Mouse (Mus musculus): Measurements from ENCODE around the gene Stk32b.
A peak's percentile ranks its signal among the peaks of the same experiment; 100 is the strongest.

Gene Stk32b

DNA sequence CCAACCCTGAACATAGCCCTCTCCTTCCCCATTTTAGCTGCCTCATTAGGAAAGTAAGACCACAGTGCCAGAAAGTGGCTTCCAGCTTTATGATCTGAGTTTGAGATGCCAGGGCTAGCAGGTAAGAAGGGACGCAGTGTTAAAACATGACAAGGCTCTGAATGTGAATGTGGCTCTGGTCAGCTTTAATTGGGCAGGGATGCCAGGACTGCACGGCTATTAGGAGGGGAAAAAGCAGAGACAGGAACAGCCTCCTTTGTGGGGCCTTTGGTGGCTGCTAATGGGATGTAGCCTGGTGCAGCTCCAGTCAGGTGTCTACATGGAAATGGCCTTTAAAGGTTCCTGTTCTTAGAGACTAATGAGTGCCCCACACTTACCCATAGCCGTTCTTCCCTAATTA, 52.0 kb downstream of the Stk32b start:
- DNase-seq (ENCODE audit: low read depth, low spot score), result no peak

DNA sequence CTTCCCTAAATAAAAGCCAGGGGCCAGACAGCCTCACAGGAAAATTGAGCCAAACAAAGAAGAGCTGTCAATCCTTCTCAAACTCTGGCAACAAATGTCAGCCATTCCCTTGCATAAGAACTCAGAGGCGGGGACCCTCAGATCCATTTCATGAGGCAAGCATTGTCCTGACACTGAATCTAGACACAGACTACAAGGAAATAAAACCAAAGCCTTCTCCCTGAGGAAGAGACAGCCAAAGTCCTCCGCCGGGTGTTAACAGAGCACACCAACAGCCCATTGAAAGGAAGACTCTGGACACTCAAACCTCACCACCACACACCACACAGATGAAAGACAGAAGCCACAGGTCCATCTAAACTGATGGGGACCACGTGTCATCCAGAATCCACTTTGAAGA, 57.8 kb downstream of the Stk32b start:
- DNase-seq (ENCODE audit: low read depth, low spot score), result no peak

DNA sequence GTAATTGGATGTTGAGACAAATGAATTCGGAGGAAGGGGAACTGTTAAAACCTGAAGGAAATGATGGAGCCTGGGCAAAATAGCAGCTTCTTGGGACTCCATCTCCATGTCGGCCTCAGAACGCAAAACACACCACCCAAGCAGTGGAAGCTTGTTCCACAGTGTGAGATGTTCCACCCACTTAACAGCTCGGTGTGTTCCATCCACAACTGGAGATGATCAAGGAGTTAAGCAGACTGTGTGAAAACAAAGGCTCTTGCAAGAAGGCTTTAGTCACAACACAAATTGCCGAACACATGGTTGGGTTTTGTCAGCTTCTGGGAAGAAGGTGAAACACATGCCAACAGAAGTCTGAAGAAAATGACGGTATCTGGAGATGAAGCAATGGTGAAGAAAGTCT, 59.2 kb downstream of the Stk32b start:
- DNase-seq (ENCODE audit: low read depth, low spot score), result no peak

DNA sequence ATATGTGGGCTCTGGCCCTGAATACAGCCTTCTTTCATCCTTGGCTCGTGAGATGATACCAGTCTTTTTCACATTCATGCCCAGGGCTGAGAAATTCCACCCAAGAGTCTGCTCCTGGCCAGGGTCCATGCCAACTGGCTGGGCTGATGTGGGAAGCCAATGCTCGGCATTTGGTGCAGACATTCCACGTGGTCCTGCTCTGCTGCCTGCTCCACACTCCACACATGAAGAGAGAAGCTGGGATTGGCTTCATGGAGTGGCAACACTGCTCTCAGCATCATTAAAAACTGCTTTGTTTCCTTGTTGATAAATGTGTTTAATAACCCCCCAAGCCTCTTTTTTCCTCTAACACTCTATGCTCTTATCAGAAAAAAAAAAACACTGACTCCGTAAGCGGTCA, 61.8 kb downstream of the Stk32b start:
- DNase-seq (ENCODE audit: low read depth, low spot score), result no peak

DNA sequence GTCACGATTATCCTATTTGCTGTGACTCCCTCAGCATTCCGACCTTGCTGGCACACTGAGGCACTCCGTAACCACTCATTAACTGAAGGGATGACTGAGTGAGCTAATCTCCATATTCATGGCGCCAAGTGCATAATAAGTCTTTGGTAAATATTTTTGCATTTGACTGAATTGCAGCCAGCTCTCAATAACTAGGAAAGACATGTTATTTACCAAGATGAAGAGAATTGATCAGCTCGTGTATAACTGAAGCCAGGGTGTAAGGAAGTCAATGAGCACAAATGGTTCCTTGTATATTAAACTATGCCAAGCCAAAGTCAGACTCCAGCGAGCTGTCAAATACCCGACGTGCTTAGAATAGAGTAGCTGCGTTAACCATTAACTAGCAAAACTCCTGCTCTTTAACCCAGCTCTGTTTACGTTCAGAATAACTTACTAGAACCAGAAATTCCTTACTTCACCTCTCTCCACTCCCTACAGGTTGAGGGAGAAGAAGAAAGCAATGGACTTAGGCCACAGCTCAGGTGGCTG, 66.2 kb downstream of the Stk32b start:
- DNase-seq (ENCODE audit: low read depth, low spot score), result no peak

DNA sequence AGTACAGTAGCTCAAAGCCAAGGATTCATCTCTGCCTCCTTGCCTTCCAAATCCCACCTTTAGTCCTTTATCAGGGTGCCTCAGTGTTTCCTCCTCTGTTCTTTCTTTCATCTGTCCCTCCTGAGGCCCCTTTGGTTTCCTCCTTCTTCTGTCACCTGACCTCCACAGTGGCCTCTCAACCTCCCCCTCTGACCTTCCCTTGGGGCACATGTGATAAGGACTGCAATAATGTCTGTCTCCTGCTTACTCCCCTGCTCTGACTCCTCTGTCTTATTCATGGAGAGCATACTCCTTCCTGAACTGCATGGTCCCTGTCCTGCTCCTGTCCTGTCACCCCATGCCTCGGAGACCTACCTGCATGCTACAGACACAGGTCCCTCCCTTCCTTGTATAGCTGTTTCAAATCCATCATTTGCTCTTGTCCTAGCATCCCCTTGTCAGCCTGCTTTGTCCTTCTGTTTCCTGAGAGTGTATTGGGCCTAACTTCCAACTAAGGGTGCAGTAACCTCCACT, 66.8 kb downstream of the Stk32b start:
- DNase-seq (ENCODE audit: low read depth, low spot score), result no peak

DNA sequence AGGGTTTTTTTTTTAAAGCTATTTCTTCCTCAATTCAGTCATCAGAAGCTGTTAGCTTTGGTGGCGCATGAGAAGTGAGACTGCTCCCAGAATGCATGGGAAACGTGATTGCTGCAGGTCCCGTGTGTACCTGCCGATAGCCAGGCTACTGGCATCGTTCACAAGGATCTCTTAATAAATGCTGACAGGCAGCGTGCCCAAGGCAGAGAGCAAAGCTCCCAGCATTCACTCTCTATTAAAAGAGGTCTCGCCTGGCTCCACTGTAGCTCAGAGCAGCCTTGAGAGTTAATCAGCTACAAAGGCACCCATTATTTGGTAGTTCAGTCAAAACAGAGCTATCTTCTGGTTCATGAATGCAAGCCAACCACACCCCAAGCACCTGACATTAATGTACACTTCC, 72.9 kb downstream of the Stk32b start:
- no peak for DNase-seq (ENCODE audit: low read depth, low spot score)

DNA sequence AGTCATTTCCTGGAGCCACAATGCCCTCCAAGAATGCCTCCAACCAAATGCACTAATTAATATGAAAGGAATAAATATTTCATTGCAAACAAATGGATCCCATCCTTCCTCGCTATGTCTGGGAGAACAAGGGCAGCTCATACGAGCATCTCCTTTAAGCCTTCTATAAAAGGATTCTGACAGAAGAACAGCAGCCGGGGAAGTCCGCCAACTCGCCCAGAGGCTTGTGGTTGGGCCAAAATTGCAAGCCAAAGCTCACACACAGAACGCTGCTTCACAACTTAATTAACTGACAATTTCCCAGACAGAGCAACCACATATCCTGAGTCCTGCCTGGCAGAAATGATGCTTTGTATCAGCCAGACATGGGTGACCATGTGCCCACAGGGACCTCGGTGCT, 74.5 kb downstream of the Stk32b start:
- no peak for DNase-seq (ENCODE audit: low read depth, low spot score)

DNA sequence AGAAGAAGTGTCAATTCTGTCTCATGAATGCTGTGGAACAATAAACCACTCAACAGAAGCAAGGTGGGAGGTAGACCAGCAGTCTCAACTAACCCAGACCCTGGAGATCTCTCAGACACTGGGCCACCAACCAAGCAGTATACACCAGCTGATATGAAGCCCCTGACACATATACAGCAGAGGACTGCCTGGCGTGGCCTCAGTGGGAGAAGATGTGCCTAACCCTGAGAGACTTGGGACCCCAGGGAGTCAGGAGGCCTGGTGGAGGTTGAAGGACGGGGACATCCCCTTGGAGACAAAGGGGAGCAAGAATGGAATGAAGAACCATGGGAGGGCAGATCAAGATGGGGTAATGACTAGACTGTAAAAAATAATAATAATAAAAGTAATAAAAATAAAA, 82.2 kb downstream of the Stk32b start:
- no peak for DNase-seq (ENCODE audit: low read depth, low spot score)

DNA sequence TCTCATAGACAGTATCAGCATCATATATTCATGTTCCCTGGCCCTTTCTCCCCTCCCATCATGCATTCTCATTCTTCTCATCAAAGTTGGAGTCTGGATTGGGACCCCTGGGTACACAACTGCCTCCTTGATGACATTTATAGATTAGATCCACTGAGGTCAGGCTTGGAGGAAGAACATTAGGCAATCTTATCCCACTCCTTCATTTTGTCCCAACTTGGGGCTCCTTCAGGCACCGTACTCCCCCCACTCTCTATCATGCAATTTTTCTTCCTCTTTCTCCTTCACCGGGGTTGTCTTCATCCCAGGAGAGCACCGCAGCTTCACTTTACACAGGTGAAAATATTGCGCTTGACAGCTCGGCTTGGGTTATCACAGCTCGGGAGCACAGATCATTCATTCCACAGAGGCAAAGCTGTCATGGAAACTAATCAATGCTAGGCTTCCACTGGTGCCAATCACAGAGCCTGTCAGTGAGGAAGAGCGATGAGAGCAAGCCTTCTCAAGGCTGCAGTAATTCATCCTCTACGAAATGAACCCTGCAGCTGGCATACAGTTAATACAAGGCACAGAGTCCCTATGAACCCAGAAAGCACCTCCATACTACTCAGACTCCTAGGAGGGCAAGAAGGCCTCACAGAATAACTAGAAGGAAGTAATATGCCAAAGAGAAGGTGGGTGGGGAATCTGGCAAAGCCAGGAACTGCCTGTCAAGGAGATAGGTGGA, 89.4 kb downstream of the Stk32b start:
- DNase-seq (ENCODE audit: low read depth, low spot score), result no peak

DNA sequence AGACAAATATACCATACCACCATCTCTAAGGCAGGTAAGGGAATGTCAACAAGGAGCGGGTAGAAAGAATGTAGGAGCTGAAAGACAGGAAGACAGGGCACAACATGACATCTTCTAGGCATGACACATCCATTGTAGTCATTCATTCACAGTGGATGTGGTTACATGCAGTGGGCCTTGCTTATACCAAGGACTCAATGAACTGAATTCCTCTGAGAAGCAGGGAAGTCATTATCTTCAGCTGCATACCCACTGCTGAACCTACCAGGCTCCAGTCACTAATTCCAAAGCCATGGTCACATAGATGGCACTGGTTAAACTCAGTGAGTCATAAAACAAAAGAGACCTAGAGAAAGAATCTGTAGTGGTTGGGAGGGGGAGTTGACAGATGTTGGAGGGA, 105.1 kb downstream of the Stk32b start:
- DNase-seq (ENCODE audit: low read depth, low spot score), result no peak

DNA sequence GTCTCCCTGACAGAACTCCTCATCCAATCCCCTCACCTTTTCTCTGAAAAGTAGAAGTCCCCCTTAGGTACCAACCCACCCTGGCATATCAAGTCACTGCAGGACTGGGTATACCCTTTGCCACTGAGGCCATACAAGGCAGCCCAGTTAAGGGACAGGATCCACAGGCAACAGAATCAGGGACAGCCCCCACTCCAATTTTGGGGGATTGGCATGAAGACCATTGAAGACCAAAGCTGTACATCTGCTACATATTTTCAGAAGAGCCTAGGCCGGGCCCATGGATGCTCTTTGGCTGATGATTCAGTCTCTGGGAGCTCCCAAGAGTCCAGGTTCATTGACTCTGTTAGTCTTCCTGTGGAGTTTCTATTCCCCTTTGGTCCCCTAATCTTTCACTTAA, 117.4 kb downstream of the Stk32b start:
- no peak for DNase-seq (ENCODE audit: low read depth, low spot score)

DNA sequence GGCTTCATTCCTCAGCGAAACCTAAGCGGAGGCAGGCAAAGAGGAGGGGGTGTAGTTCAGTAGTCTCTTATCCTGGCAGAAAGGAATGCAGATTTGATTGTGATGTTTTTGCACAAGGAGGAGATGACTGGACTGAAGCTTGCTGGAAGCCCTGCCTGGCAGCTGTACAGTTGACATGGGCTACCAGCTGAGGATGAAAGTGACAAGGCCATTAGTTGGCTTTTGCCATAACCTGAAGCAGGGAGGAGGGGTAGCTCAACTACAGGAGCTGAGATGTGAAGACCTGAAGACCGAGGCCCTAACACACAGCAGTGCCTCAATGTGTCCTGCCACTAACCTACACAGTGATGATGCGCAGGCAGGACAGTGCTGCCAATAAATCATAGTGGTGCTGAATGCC, 118.7 kb downstream of the Stk32b start:
- no peak for DNase-seq (ENCODE audit: low read depth, low spot score)

DNA sequence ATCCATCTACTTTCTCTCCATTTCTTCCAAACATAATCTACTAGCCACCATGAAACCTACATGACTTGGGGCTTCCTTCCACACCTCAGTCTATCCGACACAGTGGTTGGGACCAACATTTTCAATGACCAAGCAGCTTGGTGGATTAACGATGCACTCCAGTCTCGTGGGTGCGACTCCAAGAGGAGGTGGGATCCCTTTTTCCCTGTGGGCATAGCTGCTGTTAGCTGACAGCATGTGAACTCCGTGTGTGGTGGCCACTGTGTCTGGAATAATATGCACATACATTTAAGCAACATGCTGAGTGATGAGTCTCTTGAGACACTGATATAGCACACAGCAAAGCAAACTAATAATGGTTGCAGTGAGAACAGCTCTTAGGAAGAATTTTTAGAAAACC, 124.6 kb downstream of the Stk32b start:
- no peak for DNase-seq (ENCODE audit: low read depth, low spot score)

DNA sequence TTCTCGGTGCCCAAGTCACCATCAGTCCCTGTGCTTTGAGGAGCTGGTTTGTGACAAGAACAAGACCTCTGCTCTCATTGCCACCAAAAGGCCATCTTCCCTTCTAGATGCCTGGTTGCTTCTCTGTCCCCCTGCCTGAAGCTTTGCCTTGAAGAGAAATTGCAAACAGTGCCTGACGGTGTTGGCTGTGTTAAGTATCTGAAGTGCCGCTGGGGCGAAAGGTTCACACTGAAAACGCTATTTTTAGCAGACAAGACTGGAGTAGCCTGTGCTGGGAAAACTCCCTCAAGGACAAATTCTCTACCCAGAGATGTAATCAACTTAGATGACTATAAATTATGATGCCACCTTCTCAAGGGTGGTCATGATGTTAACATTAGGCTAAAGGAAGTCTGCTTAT, 129.1 kb downstream of the Stk32b start:
- no peak for DNase-seq (ENCODE audit: low read depth, low spot score)

DNA sequence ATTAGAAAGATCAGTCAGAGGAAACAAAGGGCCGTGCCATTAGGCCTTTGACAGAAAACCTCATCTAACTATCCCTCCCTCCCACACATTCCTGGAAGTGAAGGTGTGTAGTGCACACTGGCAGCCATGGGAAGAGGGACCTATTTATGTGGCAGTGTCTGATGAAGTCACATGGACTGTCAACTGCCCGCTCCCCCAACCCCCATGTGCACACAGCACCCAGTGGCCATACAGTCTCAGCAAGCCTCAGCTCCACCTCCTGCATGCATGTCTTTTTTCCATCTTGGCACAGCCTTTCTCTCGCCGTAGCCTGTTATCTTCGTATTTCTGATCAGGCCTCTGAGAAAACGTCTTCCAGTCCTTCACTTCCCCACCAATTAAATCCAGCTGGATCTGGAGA, 130.9 kb downstream of the Stk32b start:
- DNase-seq (ENCODE audit: low read depth, low spot score), result no peak

DNA sequence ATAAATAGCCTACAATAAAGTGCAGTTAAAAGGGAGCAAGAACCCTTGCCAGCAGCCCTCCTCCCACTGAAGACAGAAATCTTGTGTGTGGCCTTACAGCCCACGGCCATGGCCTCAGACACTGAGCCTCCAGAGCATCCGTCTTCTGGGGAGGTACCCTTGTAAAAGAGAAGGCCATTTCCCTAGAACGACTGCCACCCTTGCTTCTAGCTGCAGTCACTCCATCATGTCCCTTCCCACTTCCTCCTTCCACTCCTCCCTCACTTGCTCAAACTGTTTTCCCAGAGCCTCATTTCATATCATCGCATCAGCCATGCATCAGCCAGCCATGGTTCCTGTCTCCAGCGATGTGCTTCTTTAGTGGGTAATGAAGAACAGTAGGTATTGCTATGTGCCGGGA, 141.5 kb downstream of the Stk32b start:
- no peak for DNase-seq (ENCODE audit: low read depth, low spot score)

DNA sequence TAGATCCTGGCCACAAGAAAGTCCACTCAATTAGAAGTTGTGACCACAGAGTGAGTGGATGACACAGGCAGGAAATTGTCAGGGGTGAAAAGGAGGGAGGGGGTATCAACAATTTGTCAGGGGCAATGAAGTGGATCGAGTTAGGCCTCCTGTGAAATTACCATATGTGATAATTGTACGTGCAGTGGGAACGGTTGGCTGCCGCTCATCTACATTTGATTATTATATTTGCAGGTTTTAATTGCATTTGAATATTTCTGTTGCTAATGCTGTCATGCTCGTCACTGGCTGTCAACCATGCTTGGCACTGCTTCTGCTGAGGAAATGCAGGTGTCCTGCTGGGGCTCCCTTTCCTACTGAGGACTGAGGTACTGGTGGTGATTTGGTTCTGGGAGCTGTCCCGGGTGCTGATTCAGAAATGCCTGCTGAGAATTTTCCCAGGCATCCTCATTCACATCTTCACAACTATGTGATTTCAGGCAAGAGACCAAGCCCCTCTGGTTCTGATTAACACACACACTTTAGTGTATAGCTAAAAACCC, 159.6 kb downstream of the Stk32b start:
- peak; percentile 67 for DNase-seq (ENCODE audit: low read depth, low spot score)

DNA sequence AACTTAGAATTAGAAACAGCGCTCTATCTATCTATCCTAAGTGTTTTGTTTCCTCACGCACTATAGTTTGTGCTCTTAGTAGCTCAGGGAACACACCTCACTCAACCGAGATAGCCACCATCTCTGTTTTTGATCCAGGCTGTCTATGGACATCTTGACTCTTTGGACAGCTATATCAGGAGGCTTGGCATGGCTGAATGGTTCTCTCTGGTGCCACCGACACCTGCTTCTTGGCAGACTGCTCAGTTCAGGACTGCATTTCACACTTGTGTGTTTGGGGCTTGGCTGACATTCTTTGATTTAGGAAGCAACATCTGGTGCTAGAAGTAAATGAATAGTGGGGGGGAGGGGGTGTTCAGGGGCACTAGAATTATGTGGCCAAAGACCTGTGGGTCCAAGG, 162.7 kb downstream of the Stk32b start:
- no peak for DNase-seq (ENCODE audit: low read depth, low spot score)

DNA sequence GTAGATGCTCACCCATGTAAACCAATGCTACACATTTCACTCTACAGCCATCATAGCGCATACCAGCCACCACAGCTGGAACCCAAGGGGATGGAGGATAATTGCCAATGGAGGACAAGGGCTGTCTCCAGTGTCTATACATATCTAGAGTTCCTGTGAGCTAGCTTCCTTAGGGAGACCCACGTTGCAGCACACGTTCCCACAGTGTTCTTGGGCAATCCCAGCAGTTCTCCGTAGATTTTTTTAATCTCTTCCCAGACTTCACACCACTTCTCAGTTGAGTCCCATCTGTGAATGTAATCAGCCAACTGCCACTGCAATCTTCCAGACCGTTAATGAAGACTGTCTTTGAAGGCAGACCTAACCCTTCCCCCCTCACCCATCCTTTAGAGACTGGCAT, 165.3 kb downstream of the Stk32b start:
- DNase-seq (ENCODE audit: low read depth, low spot score), result no peak

DNA sequence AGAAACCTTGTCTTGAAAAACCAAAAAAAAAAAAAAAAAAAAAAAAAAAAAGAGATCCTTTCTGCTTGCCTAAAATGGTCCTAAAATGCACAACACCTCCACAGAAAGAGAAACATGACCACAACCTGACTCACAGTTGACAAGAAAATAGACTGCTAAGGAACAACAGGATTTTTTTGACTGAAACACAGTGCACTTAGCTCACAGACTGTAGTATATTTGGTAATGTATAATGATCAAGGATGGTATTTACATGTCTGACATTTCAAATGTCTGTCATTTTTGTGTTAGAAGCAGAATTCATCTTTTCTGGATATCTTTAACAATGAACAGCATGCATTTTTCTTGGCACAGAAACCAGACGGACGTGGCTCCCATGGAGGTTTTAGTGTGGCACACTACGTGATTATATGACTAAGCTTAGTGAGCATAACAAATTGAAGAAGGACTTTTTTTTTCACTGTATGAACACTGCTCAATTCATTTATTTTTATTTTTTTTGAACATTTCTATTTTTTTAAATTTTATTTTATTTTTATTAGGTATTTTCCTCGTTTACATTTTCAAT, 181.2 kb downstream of the Stk32b start:
- no peak for DNase-seq (ENCODE audit: low read depth, low spot score)

DNA sequence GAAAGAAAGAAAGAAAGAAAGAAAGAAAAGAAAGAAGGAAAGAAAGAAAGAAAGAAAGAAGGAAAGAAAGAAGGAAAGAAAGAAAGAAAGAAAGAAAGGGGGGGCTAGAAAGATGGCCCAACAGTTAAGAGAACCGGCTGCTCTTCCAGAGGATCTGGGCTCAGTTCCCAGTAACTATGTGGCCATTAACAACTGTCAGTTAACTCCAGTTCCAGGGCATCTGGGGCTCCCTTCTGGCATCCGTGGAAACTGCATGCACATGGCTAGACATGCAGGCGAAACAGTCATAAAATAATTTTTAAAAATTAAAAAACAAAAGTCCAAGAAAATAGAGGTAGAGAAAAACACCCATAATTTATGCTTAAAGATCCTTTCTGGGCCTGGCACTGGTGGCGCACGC, 181.7 kb downstream of the Stk32b start:
- no peak for DNase-seq (ENCODE audit: low read depth, low spot score)

DNA sequence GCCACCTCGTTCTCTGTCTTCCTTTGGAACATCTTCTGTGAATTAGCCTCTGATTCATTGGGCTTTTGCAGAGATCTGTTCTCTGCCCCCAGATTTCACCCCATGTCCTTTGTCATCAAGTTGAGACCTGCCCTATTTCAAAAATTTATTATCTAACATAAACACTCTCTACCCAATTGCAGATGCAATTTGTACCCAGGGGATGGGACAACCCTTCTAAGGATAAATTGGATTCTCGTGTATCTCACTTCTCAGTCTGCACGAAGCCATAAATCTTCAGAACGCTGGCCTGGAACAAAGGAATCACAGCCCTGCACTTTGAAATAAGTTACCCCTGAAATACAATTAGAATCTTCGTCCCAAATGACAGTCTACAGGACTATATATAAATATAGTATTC, 191.6 kb downstream of the Stk32b start:
- no peak for DNase-seq (ENCODE audit: low read depth, low spot score)

All from forelimb bud, embryonic 11.5 days (tissue).